Mouse (Mus musculus): Measurements from ENCODE around the gene Cracr2b. TPM values are rescaled to one million over a fixed set of nuclear protein-coding genes. Genes with fewer than 3 reads are reported as not detected.

Gene Cracr2b
- polyA plus RNA-seq, 1 experiment from 2014 or later = 13.1 TPM

DNA sequence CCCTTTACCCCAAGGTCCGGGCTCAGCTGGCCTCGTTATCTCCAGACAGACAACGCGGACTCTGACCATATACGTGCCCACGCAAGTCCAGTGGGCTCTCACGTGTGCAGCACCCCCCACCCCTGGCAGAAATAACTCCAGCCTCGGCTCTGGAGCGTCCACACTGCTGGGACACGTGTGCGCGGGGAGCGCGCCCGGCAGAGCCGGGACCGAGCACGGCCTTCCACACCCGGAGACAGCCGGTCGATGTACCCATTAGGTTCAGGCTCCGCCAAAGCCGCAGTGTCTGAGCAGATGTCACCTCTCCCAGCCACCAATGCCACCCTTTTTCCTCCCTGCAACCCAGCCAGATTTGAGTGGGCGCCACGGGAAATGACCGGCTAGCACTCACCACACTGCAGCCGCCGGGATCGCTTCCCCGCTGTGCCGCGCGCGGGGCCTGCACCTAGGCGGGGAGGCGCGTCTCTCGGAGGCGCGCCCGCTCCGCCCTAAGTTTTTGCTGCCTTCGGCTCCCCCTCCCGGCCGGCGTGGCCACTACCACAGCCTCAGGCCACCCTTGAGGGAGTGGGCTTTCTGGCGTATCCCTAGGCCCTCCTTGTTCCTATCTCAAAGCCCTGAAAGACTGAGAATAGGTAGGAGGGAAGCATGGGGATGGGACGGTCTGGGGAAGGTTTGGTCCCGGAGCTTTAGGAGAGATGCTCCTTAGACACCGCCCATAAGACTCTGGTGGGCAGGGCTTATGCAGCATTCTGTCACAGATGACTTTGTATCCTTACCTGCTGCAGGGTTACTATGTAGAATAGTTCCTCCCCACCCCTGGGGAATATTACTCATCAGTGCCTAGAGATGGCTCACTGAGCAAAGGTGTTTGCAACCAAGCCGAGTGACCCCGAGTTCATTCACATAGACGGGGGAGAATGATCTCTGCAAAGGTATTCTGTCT, 23.4 kb upstream of the Cracr2b start, which contains the start of gene Slc25a22:
Slc25a22 (minus strand) TSS at position 715 of the 943 bp plus-strand sequence.
- ATAC-seq (ENCODE audit: low FRiP score, low TSS enrichment) = peak; percentile 81
- Histone ChIP-seq H3K9me3 (ENCODE audit: control insufficient read depth, low read length) (no peaks in the 10 kb centered on the region), H3K27me3 (ENCODE audit: control insufficient read depth, insufficient read depth, low read length) (no peaks in the 10 kb centered on the region), H3K4me3 (ENCODE audit: low read length) (peak within 1 kb of the TSS; percentile 60), H3K27ac (ENCODE audit: low read depth, low read length) (peak within 1 kb of the TSS; percentile 38; the same call in 1 of the 2 replicates), H3K4me2 (replicated peaks; ENCODE audit: low read depth, low read length) (peak within 1 kb of the TSS; percentile 66), H3K36me3 (ENCODE audit: control insufficient read depth, insufficient read depth, low read length) (peaks cover 46% of the 10 kb centered on the region), H3K4me1 (ENCODE audit: control insufficient read depth, insufficient read depth, low read length) (peaks cover 25% of the 10 kb centered on the region), H3K9ac (ENCODE audit: low read depth, low read length) (peak within 1 kb of the TSS; percentile 75)
- 5% methylated on average over 53 of the region's 53 CpGs for WGBS

DNA sequence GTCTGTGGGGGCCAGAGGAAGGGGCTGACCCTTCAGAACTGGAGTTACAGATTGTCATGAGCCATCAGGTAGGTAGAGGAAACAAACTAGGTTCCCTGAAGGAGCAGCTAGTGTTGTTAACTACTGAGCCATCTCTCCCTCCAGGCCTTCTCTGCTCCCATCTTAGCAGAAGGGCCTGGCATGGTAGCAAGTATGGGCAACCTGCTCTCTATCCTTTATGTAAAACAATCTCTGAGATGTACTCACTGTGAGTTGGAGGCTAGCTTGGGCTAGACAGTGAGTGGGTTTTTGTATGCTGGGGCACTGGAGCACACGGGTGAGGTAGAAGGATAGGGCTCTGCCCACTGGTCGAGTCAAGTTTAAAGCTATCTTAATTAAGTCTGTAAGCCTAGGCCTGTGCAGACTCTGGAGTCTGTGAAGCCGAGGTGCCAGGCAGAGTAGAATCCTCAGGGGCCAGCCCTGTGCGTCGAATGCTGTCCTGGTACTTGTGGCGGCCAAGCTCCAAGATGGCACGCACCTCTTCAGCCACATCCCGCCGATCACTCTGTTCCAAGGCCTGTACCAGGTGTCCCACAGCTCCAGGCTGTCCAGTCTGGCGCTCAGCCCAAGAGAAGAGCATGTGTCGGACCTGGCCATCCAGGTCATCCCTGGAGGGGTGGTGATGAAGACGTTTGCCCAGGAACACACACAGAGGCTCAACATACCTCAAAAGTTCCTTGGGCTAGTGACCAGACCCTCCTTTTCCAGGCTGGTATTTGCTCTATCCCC, 22.5 kb upstream of the Cracr2b start:
- 95% methylated on average over 12 of the region's 12 CpGs for WGBS
- H3K9ac ChIP-seq (ENCODE audit: low read depth, low read length) = no peak overlapping the region
- H3K9me3 ChIP-seq (ENCODE audit: control insufficient read depth, low read length) = no peaks in the 10 kb centered on the region
- no peak for ATAC-seq (ENCODE audit: low FRiP score, low TSS enrichment)
- no peak overlapping the region for H3K27ac ChIP-seq (ENCODE audit: low read depth, low read length)
- peaks cover 35% of the 10 kb centered on the region for H3K4me1 ChIP-seq (ENCODE audit: control insufficient read depth, insufficient read depth, low read length)
- no peak overlapping the region for H3K4me3 ChIP-seq (ENCODE audit: low read length)
- H3K27me3 ChIP-seq (ENCODE audit: control insufficient read depth, insufficient read depth, low read length) = no peaks in the 10 kb centered on the region
- H3K4me2 ChIP-seq (replicated peaks; ENCODE audit: low read depth, low read length) = no peak overlapping the region
- H3K36me3 ChIP-seq (ENCODE audit: control insufficient read depth, insufficient read depth, low read length) = peaks cover 38% of the 10 kb centered on the region

- Histone ChIP-seq H3K9me3 (ENCODE audit: control insufficient read depth, low read length) (no peaks in the 10 kb centered on the region), H3K4me1 (ENCODE audit: control insufficient read depth, insufficient read depth, low read length) (peaks cover 30% of the 10 kb centered on the region), H3K4me3 (ENCODE audit: low read length) (no peak overlapping the region), H3K36me3 (ENCODE audit: control insufficient read depth, insufficient read depth, low read length) (peaks cover 35% of the 10 kb centered on the region), H3K27ac (ENCODE audit: low read depth, low read length) (no peak overlapping the region), H3K27me3 (ENCODE audit: control insufficient read depth, insufficient read depth, low read length) (no peaks in the 10 kb centered on the region), H3K4me2 (replicated peaks; ENCODE audit: low read depth, low read length) (no peak overlapping the region), H3K9ac (ENCODE audit: low read depth, low read length) (no peak overlapping the region)
- no peak for ATAC-seq (ENCODE audit: low FRiP score, low TSS enrichment)
- 93% methylated on average over 10 of the region's 10 CpGs for WGBS
Observed at GRCm38 (mm10) chr7:141439140-141439679, 21.7 kb upstream of the Cracr2b start.

DNA sequence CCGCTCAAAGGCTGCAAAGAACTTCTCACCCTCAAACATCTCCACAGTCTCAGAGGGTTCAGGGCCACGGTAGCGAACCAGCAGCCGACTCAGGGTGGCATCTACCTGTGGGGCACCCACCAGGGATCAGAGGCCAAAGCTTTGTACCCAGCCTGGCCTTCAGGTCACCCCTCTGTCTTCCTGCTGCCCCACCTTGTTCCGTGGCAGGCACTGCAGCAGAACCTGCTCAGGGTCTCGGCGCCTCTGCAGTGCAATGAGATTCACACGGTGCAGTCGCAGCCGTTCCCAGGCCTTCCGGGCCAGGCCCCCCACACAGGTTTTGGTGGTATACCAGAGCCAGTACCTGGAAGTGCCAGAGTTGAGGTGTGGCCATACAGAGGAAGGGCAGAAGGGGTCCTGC, 21.1 kb upstream of the Cracr2b start:
- H3K4me1 ChIP-seq (ENCODE audit: control insufficient read depth, insufficient read depth, low read length) = peaks cover 24% of the 10 kb centered on the region
- H3K27ac ChIP-seq (ENCODE audit: low read depth, low read length) = no peak overlapping the region
- no peaks in the 10 kb centered on the region for H3K27me3 ChIP-seq (ENCODE audit: control insufficient read depth, insufficient read depth, low read length)
- peaks cover 35% of the 10 kb centered on the region for H3K36me3 ChIP-seq (ENCODE audit: control insufficient read depth, insufficient read depth, low read length)
- no peak overlapping the region for H3K4me3 ChIP-seq (ENCODE audit: low read length)
- H3K4me2 ChIP-seq (replicated peaks; ENCODE audit: low read depth, low read length) = no peak overlapping the region
- H3K9ac ChIP-seq (ENCODE audit: low read depth, low read length) = no peak overlapping the region
- no peaks in the 10 kb centered on the region for H3K9me3 ChIP-seq (ENCODE audit: control insufficient read depth, low read length)
- no peak for ATAC-seq (ENCODE audit: low FRiP score, low TSS enrichment)
- WGBS = 92% methylated on average over 11 of the region's 11 CpGs

GRCm38 (mm10) chr7:141440613-141441012, 20.3 kb upstream of the Cracr2b start:
- peaks cover 35% of the 10 kb centered on the region for H3K36me3 ChIP-seq (ENCODE audit: control insufficient read depth, insufficient read depth, low read length)
- H3K4me1 ChIP-seq (ENCODE audit: control insufficient read depth, insufficient read depth, low read length) = peaks cover 18% of the 10 kb centered on the region

GRCm38 (mm10) chr7:141441460-141441859, 19.4 kb upstream of the Cracr2b start:
- H3K4me3 ChIP-seq (ENCODE audit: low read length) = no peak overlapping the region
- H3K9me3 ChIP-seq (ENCODE audit: control insufficient read depth, low read length) = no peaks in the 10 kb centered on the region
- H3K36me3 ChIP-seq (ENCODE audit: control insufficient read depth, insufficient read depth, low read length) = peaks cover 35% of the 10 kb centered on the region
- no peak for ATAC-seq (ENCODE audit: low FRiP score, low TSS enrichment)
- H3K9ac ChIP-seq (ENCODE audit: low read depth, low read length) = no peak overlapping the region
- no peaks in the 10 kb centered on the region for H3K27me3 ChIP-seq (ENCODE audit: control insufficient read depth, insufficient read depth, low read length)
- no peak overlapping the region for H3K27ac ChIP-seq (ENCODE audit: low read depth, low read length)
- H3K4me2 ChIP-seq (replicated peaks; ENCODE audit: low read depth, low read length) = no peak overlapping the region
- H3K4me1 ChIP-seq (ENCODE audit: control insufficient read depth, insufficient read depth, low read length) = peaks cover 13% of the 10 kb centered on the region
- WGBS = 91% methylated on average over 9 of the region's 9 CpGs

More at GRCm38 (mm10) chr7:141440613-141441012, 20.3 kb upstream of the Cracr2b start:
- Histone ChIP-seq H3K27ac (ENCODE audit: low read depth, low read length) (no peak overlapping the region), H3K4me2 (replicated peaks; ENCODE audit: low read depth, low read length) (no peak overlapping the region), H3K9me3 (ENCODE audit: control insufficient read depth, low read length) (no peaks in the 10 kb centered on the region), H3K4me3 (ENCODE audit: low read length) (no peak overlapping the region), H3K27me3 (ENCODE audit: control insufficient read depth, insufficient read depth, low read length) (no peaks in the 10 kb centered on the region), H3K9ac (ENCODE audit: low read depth, low read length) (no peak overlapping the region)
- WGBS = 39% methylated on average over 6 of the region's 6 CpGs
- no peak for ATAC-seq (ENCODE audit: low FRiP score, low TSS enrichment)

- 92% methylated on average over 13 of the region's 13 CpGs for WGBS
- Histone ChIP-seq H3K9me3 (ENCODE audit: control insufficient read depth, low read length) (no peaks in the 10 kb centered on the region), H3K27me3 (ENCODE audit: control insufficient read depth, insufficient read depth, low read length) (no peaks in the 10 kb centered on the region), H3K27ac (ENCODE audit: low read depth, low read length) (no peak overlapping the region), H3K4me2 (replicated peaks; ENCODE audit: low read depth, low read length) (peak overlapping the region; percentile 82), H3K4me1 (ENCODE audit: control insufficient read depth, insufficient read depth, low read length) (peaks cover 16% of the 10 kb centered on the region), H3K36me3 (ENCODE audit: control insufficient read depth, insufficient read depth, low read length) (peaks cover 35% of the 10 kb centered on the region), H3K9ac (ENCODE audit: low read depth, low read length) (peak overlapping the region; percentile 70; the same call in 1 of the 2 replicates), H3K4me3 (ENCODE audit: low read length) (peak overlapping the region; percentile 46)
- ATAC-seq (ENCODE audit: low FRiP score, low TSS enrichment) = no peak
Observed at GRCm38 (mm10) chr7:141442199-141442598, 18.7 kb upstream of the Cracr2b start.

DNA sequence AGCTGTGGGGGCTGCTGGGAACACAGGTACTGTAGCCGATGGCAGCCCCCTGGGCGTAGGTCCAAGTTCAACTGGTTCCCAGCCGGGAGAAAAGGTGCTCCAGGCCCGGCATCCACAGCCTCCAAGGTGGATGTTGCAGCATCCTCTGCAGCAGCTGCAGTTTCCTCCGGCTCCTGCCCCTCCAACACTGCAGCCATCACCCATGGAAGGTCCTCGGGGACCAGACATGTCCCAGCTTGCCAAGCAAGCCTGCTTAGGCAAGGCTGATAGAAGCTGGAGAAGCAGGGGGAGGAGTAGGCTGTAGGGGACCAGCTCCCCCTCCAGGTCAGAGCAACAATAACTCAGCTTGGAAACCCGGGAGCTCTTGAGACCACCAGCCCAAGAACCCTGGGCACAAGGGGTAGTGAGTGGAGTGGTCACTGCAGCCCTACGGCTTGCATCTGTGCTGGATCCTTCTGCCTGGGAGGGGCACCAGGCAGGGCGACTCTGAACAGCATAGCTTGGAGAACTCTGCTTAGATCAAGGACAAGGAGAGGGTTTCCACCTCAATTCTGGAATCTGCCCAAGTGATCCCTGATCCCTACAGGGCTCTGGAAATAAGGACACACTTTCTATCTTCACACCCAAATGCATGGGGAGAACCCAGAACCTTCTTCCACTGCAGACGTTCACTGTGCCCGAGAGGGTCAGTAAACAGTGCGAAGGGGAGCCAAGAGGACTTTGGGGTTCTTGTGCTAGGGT, 17.6 kb upstream of the Cracr2b start:
- H3K4me1 ChIP-seq (ENCODE audit: control insufficient read depth, insufficient read depth, low read length) = peaks cover 17% of the 10 kb centered on the region
- peak overlapping the region; percentile 46 for H3K4me3 ChIP-seq (ENCODE audit: low read length)
- H3K27ac ChIP-seq (ENCODE audit: low read depth, low read length) = peak overlapping the region; percentile 27; the same call in 1 of the 2 replicates
- peak overlapping the region; percentile 70 for H3K9ac ChIP-seq (ENCODE audit: low read depth, low read length)
- peaks cover 32% of the 10 kb centered on the region for H3K36me3 ChIP-seq (ENCODE audit: control insufficient read depth, insufficient read depth, low read length)
- no peaks in the 10 kb centered on the region for H3K9me3 ChIP-seq (ENCODE audit: control insufficient read depth, low read length)
- peak overlapping the region; percentile 82 for H3K4me2 ChIP-seq (replicated peaks; ENCODE audit: low read depth, low read length)
- 22% methylated on average over 12 of the region's 12 CpGs for WGBS
- no peaks in the 10 kb centered on the region for H3K27me3 ChIP-seq (ENCODE audit: control insufficient read depth, insufficient read depth, low read length)
- peak; percentile 21; the same call in 1 of the 2 replicates for ATAC-seq (ENCODE audit: low FRiP score, low TSS enrichment)

All from kidney, embryonic 14.5 days (tissue).